Mouse (Mus musculus): Measurements from ENCODE around the gene Ikbip. TPM values are rescaled to one million over a fixed set of nuclear protein-coding genes. Genes with fewer than 3 reads are reported as not detected.

Gene Ikbip
- total RNA-seq, 1 experiment from 2014 or later: 25.9 TPM

GRCm38 (mm10) chr10:91102799-91103590 is 20.3 kb downstream of the Ikbip start:
- ATAC-seq (replicated peaks in 1 of 2; ENCODE audit: insufficient read depth in 1 of 2, low FRiP score in 2 of 2, low TSS enrichment in 1 of 2, low read depth in 1 of 2, poor library complexity in 2 of 2, severe bottlenecking in 2 of 2): no peak

GRCm38 (mm10) chr10:91105981-91106380 is 23.2 kb downstream of the Ikbip start:
- no peak for ATAC-seq (replicated peaks in 1 of 2; ENCODE audit: insufficient read depth in 1 of 2, low FRiP score in 2 of 2, low TSS enrichment in 1 of 2, low read depth in 1 of 2, poor library complexity in 2 of 2, severe bottlenecking in 2 of 2)

GRCm38 (mm10) chr10:91109841-91110240 is 27.1 kb downstream of the Ikbip start:
- ATAC-seq (replicated peaks in 1 of 2; ENCODE audit: insufficient read depth in 1 of 2, low FRiP score in 2 of 2, low TSS enrichment in 1 of 2, low read depth in 1 of 2, poor library complexity in 2 of 2, severe bottlenecking in 2 of 2): no peak

GRCm38 (mm10) chr10:91116958-91117357 is 34.2 kb downstream of the Ikbip start:
- no peak for ATAC-seq (replicated peaks in 1 of 2; ENCODE audit: insufficient read depth in 1 of 2, low FRiP score in 2 of 2, low TSS enrichment in 1 of 2, low read depth in 1 of 2, poor library complexity in 2 of 2, severe bottlenecking in 2 of 2)

GRCm38 (mm10) chr10:91122646-91123045 is 39.9 kb downstream of the Ikbip start:
- no peak for ATAC-seq (replicated peaks in 1 of 2; ENCODE audit: insufficient read depth in 1 of 2, low FRiP score in 2 of 2, low TSS enrichment in 1 of 2, low read depth in 1 of 2, poor library complexity in 2 of 2, severe bottlenecking in 2 of 2)

- ATAC-seq (replicated peaks in 1 of 2; ENCODE audit: insufficient read depth in 1 of 2, low FRiP score in 2 of 2, low TSS enrichment in 1 of 2, low read depth in 1 of 2, poor library complexity in 2 of 2, severe bottlenecking in 2 of 2): peak in 1 of 2 experiments; percentile 27; a peak in 2 of 4 replicates
These were observed 40.6 kb downstream of the Ikbip start for GRCm38 (mm10) chr10:91123281-91123827.

- ATAC-seq (replicated peaks in 1 of 2; ENCODE audit: insufficient read depth in 1 of 2, low FRiP score in 2 of 2, low TSS enrichment in 1 of 2, low read depth in 1 of 2, poor library complexity in 2 of 2, severe bottlenecking in 2 of 2): peak; percentile 98 to 99
These were observed 41.4 kb downstream of the Ikbip start, which contains the start of gene Slc25a3 for GRCm38 (mm10) chr10:91123828-91124822. Slc25a3 (minus strand) TSS chr10:91124059.

GRCm38 (mm10) chr10:91126618-91127355 is 44.0 kb downstream of the Ikbip start:
- ATAC-seq (replicated peaks in 1 of 2; ENCODE audit: insufficient read depth in 1 of 2, low FRiP score in 2 of 2, low TSS enrichment in 1 of 2, low read depth in 1 of 2, poor library complexity in 2 of 2, severe bottlenecking in 2 of 2): no peak

GRCm38 (mm10) chr10:91127395-91127794 is 44.7 kb downstream of the Ikbip start:
- ATAC-seq (replicated peaks in 1 of 2; ENCODE audit: insufficient read depth in 1 of 2, low FRiP score in 2 of 2, low TSS enrichment in 1 of 2, low read depth in 1 of 2, poor library complexity in 2 of 2, severe bottlenecking in 2 of 2): no peak

GRCm38 (mm10) chr10:91128551-91129160 is 45.9 kb downstream of the Ikbip start:
- ATAC-seq (replicated peaks in 1 of 2; ENCODE audit: insufficient read depth in 1 of 2, low FRiP score in 2 of 2, low TSS enrichment in 1 of 2, low read depth in 1 of 2, poor library complexity in 2 of 2, severe bottlenecking in 2 of 2): no peak

- no peak for ATAC-seq (replicated peaks in 1 of 2; ENCODE audit: insufficient read depth in 1 of 2, low FRiP score in 2 of 2, low TSS enrichment in 1 of 2, low read depth in 1 of 2, poor library complexity in 2 of 2, severe bottlenecking in 2 of 2)
These were observed 48.1 kb downstream of the Ikbip start for GRCm38 (mm10) chr10:91130792-91131191.

- ATAC-seq (replicated peaks in 1 of 2; ENCODE audit: insufficient read depth in 1 of 2, low FRiP score in 2 of 2, low TSS enrichment in 1 of 2, low read depth in 1 of 2, poor library complexity in 2 of 2, severe bottlenecking in 2 of 2): no peak
These were observed 48.8 kb downstream of the Ikbip start for GRCm38 (mm10) chr10:91131565-91131964.

- ATAC-seq (replicated peaks in 1 of 2; ENCODE audit: insufficient read depth in 1 of 2, low FRiP score in 2 of 2, low TSS enrichment in 1 of 2, low read depth in 1 of 2, poor library complexity in 2 of 2, severe bottlenecking in 2 of 2): no peak
These were observed 52.7 kb downstream of the Ikbip start for GRCm38 (mm10) chr10:91135302-91135972.

GRCm38 (mm10) chr10:91137400-91137799 is 54.7 kb downstream of the Ikbip start:
- peak; percentile 47 to 61; a peak in 2 of 4 replicates for ATAC-seq (replicated peaks in 1 of 2; ENCODE audit: insufficient read depth in 1 of 2, low FRiP score in 2 of 2, low TSS enrichment in 1 of 2, low read depth in 1 of 2, poor library complexity in 2 of 2, severe bottlenecking in 2 of 2)

GRCm38 (mm10) chr10:91138317-91138716 is 55.6 kb downstream of the Ikbip start:
- ATAC-seq (replicated peaks in 1 of 2; ENCODE audit: insufficient read depth in 1 of 2, low FRiP score in 2 of 2, low TSS enrichment in 1 of 2, low read depth in 1 of 2, poor library complexity in 2 of 2, severe bottlenecking in 2 of 2): peak; percentile 58 to 73

- no peak for ATAC-seq (replicated peaks in 1 of 2; ENCODE audit: insufficient read depth in 1 of 2, low FRiP score in 2 of 2, low TSS enrichment in 1 of 2, low read depth in 1 of 2, poor library complexity in 2 of 2, severe bottlenecking in 2 of 2)
These were observed 56.5 kb downstream of the Ikbip start for GRCm38 (mm10) chr10:91139148-91139766.
